In genomic region chr17:53387581-53388473, GRCm38 (mm10) we compare ENCODE assay signal across 9 mouse cellular contexts.
A peak's percentile ranks its signal among the peaks of the same experiment; 100 is the strongest.
DNase-seq lines count a peak whose midpoint lies in the region; ATAC-seq and TF ChIP-seq lines count a peak whose summit lies in the region.
"Had no signal": no experiment of that assay in that cellular context is flagged by ENCODE, and none has a peak within 500 bp of the region (broad histone marks: within the 10 kb centered on the region; RNA-seq: fewer than 3 reads in every experiment).

No protein-coding gene starts in this region.

- no peaks in the 10 kb centered on the region for H3K79me2 ChIP-seq in liver, adult 2 months (ENCODE audit: control insufficient read depth, insufficient read depth, low read length)

- H3K4me2 ChIP-seq in liver, embryonic 11.5 days = no peak overlapping the region
- H3K4me2 ChIP-seq in forebrain, embryonic 14.5 days (ENCODE audit: low read length) = no peak overlapping the region
- no peak overlapping the region for H3K4me2 ChIP-seq in neural tube, embryonic 13.5 days
- H3K4me2 ChIP-seq: embryonic facial prominence, embryonic 13.5 days had no signal

- H3K4me3 ChIP-seq in liver, adult 2 months (ENCODE audit: insufficient read depth, low read depth, low read length) = no peak overlapping the region
- no peak overlapping the region for H3K4me3 ChIP-seq in liver, embryonic 11.5 days (ENCODE audit: low read depth, low read length)
- no peak overlapping the region for H3K4me3 ChIP-seq in forebrain, embryonic 14.5 days (ENCODE audit: low read depth, low read length)
- no peak overlapping the region for H3K4me3 ChIP-seq in neural tube, embryonic 13.5 days
- H3K4me3 ChIP-seq: embryonic facial prominence, embryonic 13.5 days had no signal

- DNase-seq in liver, adult 2 months (ENCODE audit: extremely low read depth, low read depth, low spot score) = peak; percentile 15
- no peak for DNase-seq in liver, embryonic 11.5 days (ENCODE audit: low spot score)
- no peak for DNase-seq in Patski (ENCODE audit: low read depth, low spot score)
- peak; percentile 71 for DNase-seq in forebrain, embryonic 14.5 days (ENCODE audit: low spot score)
- no peak for DNase-seq in ovary, postnatal 10 days (ENCODE audit: low spot score)
- no peak for DNase-seq in left cerebral cortex, adult 18-20 months (ENCODE audit: low spot score in 2 of 2)
- DNase-seq in gastrocnemius, postnatal 14 days = no peak

- CTCF ChIA-PET in Patski (lab: Charles Lee) = interaction anchor here (0.9 kb wide), 1 partner anchor 828 kb away, joined by 3 read pairs; no protein-coding TSS in a partner anchor

- no peaks in the 10 kb centered on the region for H3K36me3 ChIP-seq in liver, adult 2 months (ENCODE audit: control insufficient read depth, insufficient read depth, low read length)
- H3K36me3 ChIP-seq in liver, embryonic 11.5 days (ENCODE audit: control insufficient read depth, insufficient read depth, low read length) = no peaks in the 10 kb centered on the region
- H3K36me3 ChIP-seq in forebrain, embryonic 14.5 days (ENCODE audit: control insufficient read depth, insufficient read depth, low read length) = no peaks in the 10 kb centered on the region
- H3K36me3 ChIP-seq in neural tube, embryonic 13.5 days = no peaks in the 10 kb centered on the region
- H3K36me3 ChIP-seq: embryonic facial prominence, embryonic 13.5 days had no signal

- H3K27ac ChIP-seq in liver, adult 2 months (replicated peaks; ENCODE audit: insufficient read depth, low read depth, low read length) = no peak overlapping the region
- H3K27ac ChIP-seq in liver, embryonic 11.5 days (ENCODE audit: low read depth, low read length) = no peak overlapping the region
- no peak overlapping the region for H3K27ac ChIP-seq in forebrain, embryonic 14.5 days (ENCODE audit: low read depth, low read length)
- H3K27ac ChIP-seq in neural tube, embryonic 13.5 days (replicated peaks) = no peak overlapping the region
- H3K27ac ChIP-seq: embryonic facial prominence, embryonic 13.5 days had no signal

- intact Hi-C loops in gastrocnemius, postnatal 14 days (cut with DNase I; ENCODE audit: low total_unique reads) = no loop called here

- no peaks in the 10 kb centered on the region for H3K9me3 ChIP-seq in liver, embryonic 11.5 days (ENCODE audit: control insufficient read depth, low read length)
- no peaks in the 10 kb centered on the region for H3K9me3 ChIP-seq in forebrain, embryonic 14.5 days (replicated peaks; ENCODE audit: control insufficient read depth, low read length)
- no peaks in the 10 kb centered on the region for H3K9me3 ChIP-seq in neural tube, embryonic 13.5 days
- H3K9me3 ChIP-seq: embryonic facial prominence, embryonic 13.5 days had no signal

- peak; percentile 21; the same call in 1 of the 2 replicates for TF ChIP-seq CTCF in liver, adult 2 months (IDR thresholded peaks at IDR 0.05; ENCODE audit: low read depth, low read length)
- peak; percentile 68 for TF ChIP-seq CTCF in Patski (IDR thresholded peaks at IDR 0.05)

- TF ChIP-seq POLR2A in liver, adult 2 months (IDR thresholded peaks at IDR 0.05; ENCODE audit: extremely low read depth, insufficient read depth, low read length) = no peak

- H3K4me1 ChIP-seq in liver, adult 2 months (ENCODE audit: control insufficient read depth, insufficient read depth, low read length) = no peaks in the 10 kb centered on the region
- no peaks in the 10 kb centered on the region for H3K4me1 ChIP-seq in liver, embryonic 11.5 days (replicated peaks; ENCODE audit: control insufficient read depth, insufficient read depth, low read length)
- no peaks in the 10 kb centered on the region for H3K4me1 ChIP-seq in forebrain, embryonic 14.5 days (ENCODE audit: control insufficient read depth, insufficient read depth, low read length)
- H3K4me1 ChIP-seq in neural tube, embryonic 13.5 days (replicated peaks) = no peaks in the 10 kb centered on the region
- H3K4me1 ChIP-seq: embryonic facial prominence, embryonic 13.5 days had no signal

- H3K27me3 ChIP-seq in liver, adult 2 months (ENCODE audit: control insufficient read depth, insufficient read depth, low read length) = no peaks in the 10 kb centered on the region
- no peaks in the 10 kb centered on the region for H3K27me3 ChIP-seq in liver, embryonic 11.5 days (replicated peaks; ENCODE audit: control insufficient read depth, insufficient read depth, low read length)
- peaks cover 6% of the 10 kb centered on the region for H3K27me3 ChIP-seq in Patski
- H3K27me3 ChIP-seq in forebrain, embryonic 14.5 days (replicated peaks; ENCODE audit: control insufficient read depth, insufficient read depth, low read length) = no peaks in the 10 kb centered on the region
- H3K27me3 ChIP-seq in neural tube, embryonic 13.5 days = no peaks in the 10 kb centered on the region
- H3K27me3 ChIP-seq: embryonic facial prominence, embryonic 13.5 days had no signal

- in situ Hi-C loops in Patski (cut with MboI; ENCODE audit: low pct_unique_long_range_greater_than_20kb) = loop anchor here (5.0 kb wide), 1 partner anchor 821 kb away; no protein-coding TSS in a partner anchor

- no peak for ATAC-seq in liver, embryonic 11.5 days (replicated peaks; ENCODE audit: low FRiP score)
- ATAC-seq in Patski = no peak
- peak; percentile 58; the same call in 1 of the 2 replicates for ATAC-seq in forebrain, embryonic 14.5 days
- peak; percentile 63; the same call in 1 of the 2 replicates for ATAC-seq in neural tube, embryonic 13.5 days (ENCODE audit: low read depth)

- no peak overlapping the region for H3K9ac ChIP-seq in liver, adult 2 months (ENCODE audit: low read depth, low read length)
- H3K9ac ChIP-seq in liver, embryonic 11.5 days (ENCODE audit: low read depth, low read length) = no peak overlapping the region
- no peak overlapping the region for H3K9ac ChIP-seq in forebrain, embryonic 14.5 days (ENCODE audit: low read length)
- no peak overlapping the region for H3K9ac ChIP-seq in neural tube, embryonic 13.5 days
- H3K9ac ChIP-seq: embryonic facial prominence, embryonic 13.5 days had no signal

- POLR2A ChIA-PET in Patski (lab: Charles Lee) = no interaction called here

- WGBS in liver, adult 2 months = 45% methylated on average over 6 of the region's 6 CpGs
- 48% methylated on average over 6 of the region's 6 CpGs for WGBS in liver, embryonic 11.5 days
- 55% methylated on average over 6 of the region's 6 CpGs for WGBS in forebrain, embryonic 14.5 days
- WGBS in neural tube, embryonic 13.5 days = 50% methylated on average over 6 of the region's 6 CpGs

Comparison
In these comparisons a context has a peak if more than half of its experiments do, and no peak if none do; other contexts are left out.
1. DNase-seq: peak in liver, adult 2 months (single experiment) and forebrain, embryonic 14.5 days (single experiment); none in liver, embryonic 11.5 days (single experiment), Patski (single experiment), ovary, postnatal 10 days (single experiment), left cerebral cortex, adult 18-20 months (0 of 2) and gastrocnemius, postnatal 14 days (single experiment).
2. ATAC-seq: peak in forebrain, embryonic 14.5 days (single experiment) and neural tube, embryonic 13.5 days (single experiment); none in liver, embryonic 11.5 days (single experiment) and Patski (single experiment).